In the genomic region with DNA sequence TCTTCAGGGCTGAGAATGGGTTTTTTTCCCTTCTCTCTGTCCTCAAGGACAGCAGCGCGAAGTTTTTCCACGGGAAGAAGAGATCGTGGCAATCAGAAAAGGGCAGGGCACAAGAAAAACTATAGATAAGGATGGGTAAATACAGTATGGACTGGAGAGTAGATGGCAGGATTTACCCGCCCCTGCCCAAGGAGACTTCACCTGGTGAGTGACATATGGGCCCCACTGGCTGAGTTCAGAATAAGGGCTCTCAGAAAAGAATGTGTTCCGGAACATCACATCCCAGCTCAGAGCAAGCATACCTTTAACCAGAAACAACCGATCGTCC, we compare ENCODE assay signal across 8 mouse cellular contexts. TPM values are rescaled to one million over a fixed set of nuclear protein-coding genes. Genes with fewer than 3 reads are reported as not detected.
DNase-seq lines count a peak whose midpoint lies in the region; ATAC-seq and TF ChIP-seq lines count a peak whose summit lies in the region.

No protein-coding gene starts in this region.

- 2% methylated on average over 8 of the region's 8 CpGs for WGBS in lung, adult 2 months
- 2% methylated on average over 8 of the region's 8 CpGs for WGBS in embryonic facial prominence, embryonic 14.5 days
- 0% methylated on average over 8 of the region's 8 CpGs for WGBS in limb, embryonic 10.5 days
- WGBS in neural tube, embryonic 15.5 days, result under 1% methylated on average over 8 of the region's 8 CpGs

- no peak for DNase-seq in lung, adult 2 months
- DNase-seq in lung, postnatal 14 days, result no peak
- no peak for DNase-seq in embryonic facial prominence, embryonic 14.5 days (ENCODE audit: low spot score)
- DNase-seq in limb, embryonic 10.5 days (ENCODE audit: low spot score), result no peak
- DNase-seq in gastrocnemius, adult 18-20 months (ENCODE audit: low spot score), result no peak
- DNase-seq in kidney, postnatal 36 days, result no peak
- DNase-seq in cerebellum, adult 11 months, result no peak

- H3K9me3 ChIP-seq in embryonic facial prominence, embryonic 14.5 days (ENCODE audit: control insufficient read depth, low read length), result no peaks in the 10 kb centered on the region
- H3K9me3 ChIP-seq in limb, embryonic 10.5 days (replicated peaks), result no peaks in the 10 kb centered on the region
- no peaks in the 10 kb centered on the region for H3K9me3 ChIP-seq in neural tube, embryonic 15.5 days (replicated peaks)

- ATAC-seq in embryonic facial prominence, embryonic 14.5 days (ENCODE audit: low read depth), result peak; percentile 16; the same call in 1 of the 2 replicates
- ATAC-seq in neural tube, embryonic 15.5 days (ENCODE audit: low FRiP score), result peak; percentile 15; the same call in 1 of the 2 replicates

- H3K36me3 ChIP-seq in embryonic facial prominence, embryonic 14.5 days (ENCODE audit: control insufficient read depth, insufficient read depth, low read length), result 0 out of 2 replicates have a peak, but pooled peaks cover 3% of the 10 kb centered on the region
- peaks cover 12% of the 10 kb centered on the region for H3K36me3 ChIP-seq in limb, embryonic 10.5 days
- no peaks in the 10 kb centered on the region for H3K36me3 ChIP-seq in neural tube, embryonic 15.5 days

- TF ChIP-seq POLR2A in lung, adult 2 months (IDR thresholded peaks at IDR 0.05; ENCODE audit: borderline replicate concordance, extremely low read depth, low read depth, low read length), result no peak

- H3K9ac ChIP-seq in embryonic facial prominence, embryonic 14.5 days (ENCODE audit: low read depth, low read length), result peak overlapping the region; percentile 80
- peak overlapping the region; percentile 73 for H3K9ac ChIP-seq in neural tube, embryonic 15.5 days (replicated peaks)

- H3K4me1 ChIP-seq in lung, adult 2 months (ENCODE audit: control insufficient read depth, insufficient read depth, low read length), result peaks cover 8% of the 10 kb centered on the region
- H3K4me1 ChIP-seq in embryonic facial prominence, embryonic 14.5 days (ENCODE audit: control insufficient read depth, insufficient read depth, low read length), result peaks cover 9% of the 10 kb centered on the region
- H3K4me1 ChIP-seq in limb, embryonic 10.5 days, result peaks cover 14% of the 10 kb centered on the region
- H3K4me1 ChIP-seq in neural tube, embryonic 15.5 days, result peaks cover 31% of the 10 kb centered on the region

- H3K4me3 ChIP-seq in lung, adult 2 months (replicated peaks; ENCODE audit: extremely low read depth, low read depth, low read length), result peak overlapping the region; percentile 96
- peak overlapping the region; percentile 61 for H3K4me3 ChIP-seq in embryonic facial prominence, embryonic 14.5 days (ENCODE audit: low read depth, low read length)
- peak overlapping the region; percentile 64 for H3K4me3 ChIP-seq in limb, embryonic 10.5 days
- H3K4me3 ChIP-seq in neural tube, embryonic 15.5 days (replicated peaks), result peak overlapping the region; percentile 69

- H3K27ac ChIP-seq in embryonic facial prominence, embryonic 14.5 days (replicated peaks; ENCODE audit: low read depth, low read length), result peak overlapping the region; percentile 61; the same call in 1 of the 2 replicates
- peak overlapping the region; percentile 90 for H3K27ac ChIP-seq in limb, embryonic 10.5 days
- peak overlapping the region; percentile 87 for H3K27ac ChIP-seq in neural tube, embryonic 15.5 days (replicated peaks)

- peak overlapping the region; percentile 86 for H3K4me2 ChIP-seq in embryonic facial prominence, embryonic 14.5 days (ENCODE audit: low read depth, low read length)
- H3K4me2 ChIP-seq in neural tube, embryonic 15.5 days, result peak overlapping the region; percentile 81

- no peaks in the 10 kb centered on the region for H3K27me3 ChIP-seq in embryonic facial prominence, embryonic 14.5 days (replicated peaks; ENCODE audit: control insufficient read depth, insufficient read depth, low read length)
- H3K27me3 ChIP-seq in limb, embryonic 10.5 days (ENCODE audit: low read depth, poor library complexity, severe bottlenecking), result no peaks in the 10 kb centered on the region
- H3K27me3 ChIP-seq in neural tube, embryonic 15.5 days (replicated peaks), result no peaks in the 10 kb centered on the region

- no peak for TF ChIP-seq CTCF in lung, adult 2 months (IDR thresholded peaks at IDR 0.05; ENCODE audit: insufficient read depth, low read length)

RNA-seq across cellular contexts. Expression of a gene that starts 0.3 kb away (rescaled TPM):
- 4.8 and 11.4 TPM in 2 replicates for polyA plus RNA-seq in lung, adult 2 months (2012; rRNA removed)
- polyA plus RNA-seq in embryonic facial prominence, embryonic 14.5 days (2014; fragmentation: Nextera tagmentation; extraction: Ambion mirVana), result 116 and 122 TPM in 2 replicates
- polyA plus RNA-seq in limb, embryonic 10.5 days (2016; fragmentation: Nextera tagmentation; extraction: Ambion mirVana), result 125 and 130 TPM in 2 replicates
- polyA plus RNA-seq in neural tube, embryonic 15.5 days (2015; fragmentation: Nextera tagmentation; extraction: Ambion mirVana), result 112 and 114 TPM in 2 replicates
- total RNA-seq in gastrocnemius, adult 18-20 months (2021), result 100 to 1,000 TPM; 147 to 152 TPM

RNA-seq across cellular contexts. Expression of a gene that starts 21.2 kb away (rescaled TPM):
- polyA plus RNA-seq in lung, adult 2 months (2012; rRNA removed), result 0.19 and 0.38 TPM in 2 replicates
- polyA plus RNA-seq in embryonic facial prominence, embryonic 14.5 days (2014; fragmentation: Nextera tagmentation; extraction: Ambion mirVana), result 0.15 TPM in 1 of 2 replicates, not detected in the other
- polyA plus RNA-seq in limb, embryonic 10.5 days (2016; fragmentation: Nextera tagmentation; extraction: Ambion mirVana), result not detected in 2 replicates
- not detected in 2 replicates for polyA plus RNA-seq in neural tube, embryonic 15.5 days (2015; fragmentation: Nextera tagmentation; extraction: Ambion mirVana)
- total RNA-seq in gastrocnemius, adult 18-20 months (2021), result under 1 TPM; 0.37 to 0.45 TPM

RNA-seq across cellular contexts. Expression of a gene that starts 52.6 kb away (rescaled TPM):
- polyA plus RNA-seq in lung, adult 2 months (2012; rRNA removed), result 4.5 and 5.8 TPM in 2 replicates
- 4.3 and 4.6 TPM in 2 replicates for polyA plus RNA-seq in embryonic facial prominence, embryonic 14.5 days (2014; fragmentation: Nextera tagmentation; extraction: Ambion mirVana)
- polyA plus RNA-seq in limb, embryonic 10.5 days (2016; fragmentation: Nextera tagmentation; extraction: Ambion mirVana), result 0.66 and 0.77 TPM in 2 replicates
- 11.3 and 13.4 TPM in 2 replicates for polyA plus RNA-seq in neural tube, embryonic 15.5 days (2015; fragmentation: Nextera tagmentation; extraction: Ambion mirVana)
- total RNA-seq in gastrocnemius, adult 18-20 months (2021), result 1 to 10 TPM; 3.9 to 5.0 TPM
